ENCODE assay signal across 8 mouse cellular contexts in genomic region chr7:16192315-16192714, GRCm38 (mm10). TPM values are rescaled to one million over a fixed set of nuclear protein-coding genes. Genes with fewer than 3 reads are reported as not detected.
DNase-seq lines count a peak whose midpoint lies in the region; ATAC-seq and TF ChIP-seq lines count a peak whose summit lies in the region.
"Had no signal": no experiment of that assay in that cellular context is flagged by ENCODE, and none has a peak within 500 bp of the region (broad histone marks: within the 10 kb centered on the region; RNA-seq: fewer than 3 reads in every experiment).

No protein-coding gene starts in this region.

- no peak overlapping the region for H3K4me3 ChIP-seq in intestine, postnatal 0 days (ENCODE audit: low read depth, low read length)
- H3K4me3 ChIP-seq in midbrain, embryonic 15.5 days: no peak overlapping the region
- no peak overlapping the region for H3K4me3 ChIP-seq in spleen, adult 2 months (ENCODE audit: extremely low read depth, insufficient read depth, insufficient read length)
- H3K4me3 ChIP-seq: limb, embryonic 15.5 days had no signal

- no peaks in the 10 kb centered on the region for H3K27me3 ChIP-seq in intestine, postnatal 0 days (replicated peaks; ENCODE audit: control insufficient read depth, insufficient read depth, low read length)
- H3K27me3 ChIP-seq in midbrain, embryonic 15.5 days (replicated peaks): peaks cover 9% of the 10 kb centered on the region; the same call in 1 of the 2 replicates
- H3K27me3 ChIP-seq in spleen, adult 2 months (ENCODE audit: control insufficient read depth, insufficient read depth, low read length): no peaks in the 10 kb centered on the region

- TF ChIP-seq CTCF in intestine, postnatal 0 days (IDR thresholded peaks at IDR 0.05; ENCODE audit: low read depth): peak; percentile 73
- TF ChIP-seq CTCF in spleen, adult 2 months (IDR thresholded peaks at IDR 0.05; ENCODE audit: extremely low read depth, insufficient read depth, insufficient read length, insufficient replicate concordance): peak; percentile 71

- no peaks in the 10 kb centered on the region for H3K4me1 ChIP-seq in intestine, postnatal 0 days (replicated peaks; ENCODE audit: control insufficient read depth, insufficient read depth, low read length)
- H3K4me1 ChIP-seq in midbrain, embryonic 15.5 days: no peaks in the 10 kb centered on the region
- H3K4me1 ChIP-seq in spleen, adult 2 months (ENCODE audit: control insufficient read depth, insufficient read depth, insufficient read length): peaks cover 12% of the 10 kb centered on the region; the same call in 1 of the 2 replicates
- H3K4me1 ChIP-seq: limb, embryonic 15.5 days had no signal

- DNase-seq in adipocyte (ENCODE audit: low spot score): peak; percentile 78
- peak; percentile 89 to 93 for DNase-seq in cerebellum, postnatal 14 days
- DNase-seq in gastrocnemius, adult 18-20 months (ENCODE audit: low spot score): peak; percentile 75
- DNase-seq in left cerebral cortex, postnatal 4 days: peak; percentile 79
- DNase-seq in spleen, adult 2 months (ENCODE audit: low read depth in 1 of 2, low spot score in 2 of 2): peak in 1 of 2 experiments; percentile 64

- peaks cover 5% of the 10 kb centered on the region; the same call in 1 of the 2 replicates for H3K36me3 ChIP-seq in intestine, postnatal 0 days (ENCODE audit: control insufficient read depth, insufficient read depth)
- 0 out of 2 replicates have a peak, but pooled peaks cover 1% of the 10 kb centered on the region for H3K36me3 ChIP-seq in midbrain, embryonic 15.5 days (replicated peaks)
- H3K36me3 ChIP-seq in spleen, adult 2 months (ENCODE audit: control insufficient read depth, insufficient read depth, low read length): peaks cover 1% of the 10 kb centered on the region; the same call in 1 of the 2 replicates

- no peak; the same call in 1 of the 2 replicates for ATAC-seq in intestine, postnatal 0 days
- peak; percentile 69 for ATAC-seq in midbrain, embryonic 15.5 days (replicated peaks)

- H3K27ac ChIP-seq in intestine, postnatal 0 days (ENCODE audit: low read depth, low read length): no peak overlapping the region
- H3K27ac ChIP-seq in midbrain, embryonic 15.5 days: no peak overlapping the region
- no peak overlapping the region for H3K27ac ChIP-seq in spleen, adult 2 months (ENCODE audit: insufficient read depth, low read length)
- H3K27ac ChIP-seq: limb, embryonic 15.5 days had no signal

- no peaks in the 10 kb centered on the region for H3K9me3 ChIP-seq in intestine, postnatal 0 days (ENCODE audit: control insufficient read depth)
- no peaks in the 10 kb centered on the region for H3K9me3 ChIP-seq in midbrain, embryonic 15.5 days
- H3K9me3 ChIP-seq: limb, embryonic 15.5 days had no signal

- no peak for TF ChIP-seq POLR2A in spleen, adult 2 months (IDR thresholded peaks at IDR 0.05; ENCODE audit: low read depth, low read length)

- no peak overlapping the region for H3K4me2 ChIP-seq in intestine, postnatal 0 days (replicated peaks; ENCODE audit: low read depth)
- no peak overlapping the region for H3K4me2 ChIP-seq in midbrain, embryonic 15.5 days
- H3K4me2 ChIP-seq: limb, embryonic 15.5 days had no signal

- no peak overlapping the region for H3K9ac ChIP-seq in intestine, postnatal 0 days (ENCODE audit: low read depth, low read length)
- no peak overlapping the region for H3K9ac ChIP-seq in midbrain, embryonic 15.5 days
- H3K9ac ChIP-seq: limb, embryonic 15.5 days had no signal

- intact Hi-C loops in left cerebral cortex, postnatal 4 days (cut with DNase I): loop anchor here (5.0 kb wide), 1 partner anchor 70 kb away; no protein-coding TSS in a partner anchor

- 16% methylated on average over 5 of the region's 5 CpGs for WGBS in intestine, postnatal 0 days
- 14% methylated on average over 5 of the region's 5 CpGs for WGBS in midbrain, embryonic 15.5 days
- WGBS in spleen, adult 2 months: 18% methylated on average over 5 of the region's 5 CpGs

RNA-seq across cellular contexts. Expression of gene Meis3, which starts 17.4 kb away (rescaled TPM):
- total RNA-seq in gastrocnemius, adult 18-20 months (2021): 1 to 10 TPM in 1 of 2 experiments, under 1 TPM in 1; 0.62 to 1.4 TPM
- 18.0 and 20.7 TPM in 2 replicates for polyA plus RNA-seq in intestine, postnatal 0 days (2015; fragmentation: Nextera tagmentation; extraction: Ambion mirVana)
- total RNA-seq in left cerebral cortex, postnatal 4 days (2021): 10 to 100 TPM; 70.6 to 74.8 TPM
- 164 and 166 TPM in 2 replicates for polyA plus RNA-seq in midbrain, embryonic 15.5 days (2015; fragmentation: Nextera tagmentation; extraction: Ambion mirVana)
- polyA plus RNA-seq in spleen, adult 2 months (2012; rRNA removed): 21.9 and 28.7 TPM in 2 replicates

RNA-seq across cellular contexts. Expression of gene Dhx34, which starts 29.5 kb away (rescaled TPM):
- total RNA-seq in gastrocnemius, adult 18-20 months (2021): 1 to 10 TPM; 3.9 to 4.4 TPM
- 7.3 and 9.0 TPM in 2 replicates for polyA plus RNA-seq in intestine, postnatal 0 days (2015; fragmentation: Nextera tagmentation; extraction: Ambion mirVana)
- total RNA-seq in left cerebral cortex, postnatal 4 days (2021): 10 to 100 TPM; 12.2 to 13.4 TPM
- 14.9 and 15.5 TPM in 2 replicates for polyA plus RNA-seq in midbrain, embryonic 15.5 days (2015; fragmentation: Nextera tagmentation; extraction: Ambion mirVana)
- 49.3 and 63.1 TPM in 2 replicates for polyA plus RNA-seq in spleen, adult 2 months (2012; rRNA removed)

RNA-seq across cellular contexts. Expression of gene C5ar2, which starts 51.6 kb away (rescaled TPM):
- under 1 TPM; 0.25 to 0.26 TPM for total RNA-seq in gastrocnemius, adult 18-20 months (2021)
- 0.16 and 0.26 TPM in 2 replicates for polyA plus RNA-seq in intestine, postnatal 0 days (2015; fragmentation: Nextera tagmentation; extraction: Ambion mirVana)
- total RNA-seq in left cerebral cortex, postnatal 4 days (2021): under 1 TPM; 0.14 to 0.30 TPM
- 0.14 TPM in 1 of 2 replicates, not detected in the other for polyA plus RNA-seq in midbrain, embryonic 15.5 days (2015; fragmentation: Nextera tagmentation; extraction: Ambion mirVana)
- polyA plus RNA-seq in spleen, adult 2 months (2012; rRNA removed): 1.8 and 4.0 TPM in 2 replicates
